Mouse (Mus musculus): Measurements from ENCODE around the gene Dffb. TPM values are rescaled to one million over a fixed set of nuclear protein-coding genes. Genes with fewer than 3 reads are reported as not detected.

Dffb gene
- polyA plus RNA-seq, 1 experiment = 23.1 TPM

DNA sequence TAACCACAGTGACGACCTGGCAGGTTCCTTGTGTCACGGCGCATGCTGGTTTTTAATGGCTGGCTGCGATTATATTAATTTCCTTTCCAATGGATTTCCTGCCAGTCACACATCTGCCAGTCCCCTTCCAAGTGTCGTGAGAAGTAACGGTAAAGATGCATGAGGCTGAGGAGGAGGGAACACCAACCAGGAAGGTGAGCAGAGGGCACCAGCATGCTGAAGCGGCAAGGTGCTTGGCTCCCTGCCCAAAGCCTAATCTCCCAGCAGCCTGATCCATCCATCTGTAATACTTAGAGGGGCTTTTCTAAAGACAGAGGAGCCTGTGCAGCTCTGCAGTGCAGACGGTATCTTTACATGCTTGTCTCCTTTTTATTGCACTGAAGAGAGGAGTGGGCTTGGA, 19.3 kb downstream of the Dffb start:
- H3K4me3 ChIP-seq (ENCODE audit: extremely low read depth, insufficient read depth, insufficient read length) = no peak overlapping the region
- no peak overlapping the region for H3K27ac ChIP-seq (ENCODE audit: insufficient read depth, low read length)
- TF ChIP-seq CTCF (IDR thresholded peaks at IDR 0.05; ENCODE audit: extremely low read depth, insufficient read depth, insufficient read length, insufficient replicate concordance) (no peak), POLR2A (IDR thresholded peaks at IDR 0.05; ENCODE audit: low read depth, low read length) (no peak)
- H3K4me1 ChIP-seq (ENCODE audit: control insufficient read depth, insufficient read depth, insufficient read length) = peaks cover 2% of the 10 kb centered on the region; the same call in 1 of the 2 replicates
- peaks cover 4% of the 10 kb centered on the region; the same call in 1 of the 2 replicates for H3K36me3 ChIP-seq (ENCODE audit: control insufficient read depth, insufficient read depth, low read length)
- peaks cover 3% of the 10 kb centered on the region; the same call in 1 of the 2 replicates for H3K27me3 ChIP-seq (ENCODE audit: control insufficient read depth, insufficient read depth, low read length)
- DNase-seq (ENCODE audit: low read depth in 1 of 2, low spot score in 2 of 2) = no peak
- 88% methylated on average over 8 of the region's 8 CpGs for WGBS

DNA sequence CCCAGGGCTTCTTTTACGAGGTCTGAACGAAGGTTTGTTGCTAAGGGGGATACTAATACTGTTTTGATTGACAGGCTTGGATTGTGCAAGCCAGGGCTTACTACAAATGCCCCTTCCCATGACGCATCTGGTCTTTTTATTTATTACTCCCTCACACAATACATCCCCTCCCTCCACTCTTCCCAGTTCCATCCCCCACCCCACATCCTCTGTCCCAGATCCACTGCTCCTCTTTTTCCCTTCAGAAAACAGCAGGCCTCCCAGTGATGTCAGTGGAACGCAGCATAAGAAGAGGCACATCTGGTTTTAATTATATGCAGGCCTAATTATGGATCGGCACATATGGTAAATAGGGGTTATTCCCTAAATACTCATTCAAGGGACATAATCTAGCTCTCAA, 23.2 kb downstream of the Dffb start:
- no peak overlapping the region for H3K4me3 ChIP-seq (ENCODE audit: extremely low read depth, insufficient read depth, insufficient read length)
- H3K27me3 ChIP-seq (ENCODE audit: control insufficient read depth, insufficient read depth, low read length) = peaks cover 3% of the 10 kb centered on the region; the same call in 1 of the 2 replicates
- H3K4me1 ChIP-seq (ENCODE audit: control insufficient read depth, insufficient read depth, insufficient read length) = no peaks in the 10 kb centered on the region; the same call in 1 of the 2 replicates
- no peak for DNase-seq (ENCODE audit: low read depth in 1 of 2, low spot score in 2 of 2)
- 51% methylated on average over 5 of the region's 5 CpGs for WGBS
- H3K36me3 ChIP-seq (ENCODE audit: control insufficient read depth, insufficient read depth, low read length) = no peaks in the 10 kb centered on the region
- H3K27ac ChIP-seq (ENCODE audit: insufficient read depth, low read length) = no peak overlapping the region
- no peak for TF ChIP-seq POLR2A (IDR thresholded peaks at IDR 0.05; ENCODE audit: low read depth, low read length)
- no peak for TF ChIP-seq CTCF (IDR thresholded peaks at IDR 0.05; ENCODE audit: extremely low read depth, insufficient read depth, insufficient read length, insufficient replicate concordance)

DNA sequence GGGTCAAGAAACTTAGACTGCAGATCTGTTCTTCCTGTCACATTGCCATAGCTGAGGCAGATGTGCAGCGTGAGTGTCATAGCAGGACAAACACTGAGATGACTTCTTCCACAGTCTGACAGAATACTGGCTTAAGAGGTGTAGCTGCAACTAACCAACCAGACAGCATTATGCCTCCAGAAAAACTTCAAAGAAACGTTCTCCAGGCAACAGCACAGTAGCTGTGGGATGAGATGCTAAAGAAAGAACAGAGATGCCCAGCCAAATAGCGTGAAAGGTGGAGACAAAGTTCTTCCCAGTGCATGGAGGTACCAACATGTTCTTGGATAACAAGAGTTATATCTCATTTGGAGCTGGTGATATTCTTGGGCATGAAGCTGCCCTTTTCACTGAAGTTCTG, 23.8 kb downstream of the Dffb start:
- Histone ChIP-seq H3K4me1 (ENCODE audit: control insufficient read depth, insufficient read depth, insufficient read length) (no peaks in the 10 kb centered on the region), H3K36me3 (ENCODE audit: control insufficient read depth, insufficient read depth, low read length) (no peaks in the 10 kb centered on the region), H3K27ac (ENCODE audit: insufficient read depth, low read length) (no peak overlapping the region), H3K4me3 (ENCODE audit: extremely low read depth, insufficient read depth, insufficient read length) (no peak overlapping the region), H3K27me3 (ENCODE audit: control insufficient read depth, insufficient read depth, low read length) (peaks cover 3% of the 10 kb centered on the region; the same call in 1 of the 2 replicates)
- TF ChIP-seq POLR2A (IDR thresholded peaks at IDR 0.05; ENCODE audit: low read depth, low read length) (no peak), CTCF (IDR thresholded peaks at IDR 0.05; ENCODE audit: extremely low read depth, insufficient read depth, insufficient read length, insufficient replicate concordance) (no peak)
- no peak for DNase-seq (ENCODE audit: low read depth in 1 of 2, low spot score in 2 of 2)
- WGBS = 60% methylated on average over 3 of the region's 3 CpGs

DNA sequence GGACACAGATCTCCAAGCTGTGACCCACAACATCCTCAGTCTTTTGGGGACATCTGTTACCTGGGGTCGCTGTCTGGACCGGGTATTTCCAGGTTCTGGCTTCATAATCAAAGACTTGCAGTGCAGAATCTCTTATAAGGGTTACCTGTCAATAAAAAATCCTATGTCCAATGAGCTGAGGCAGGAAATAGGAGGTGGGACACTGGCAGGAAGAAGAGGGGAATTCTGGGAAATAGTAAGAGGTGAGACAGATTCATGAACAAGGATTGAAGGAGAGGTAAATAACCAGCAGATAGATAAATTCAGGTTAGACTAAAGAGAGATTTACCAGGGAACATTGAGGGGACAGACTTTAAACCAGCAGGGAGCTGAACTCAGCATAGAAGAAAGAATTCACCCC, 24.6 kb downstream of the Dffb start:
- no peaks in the 10 kb centered on the region for H3K36me3 ChIP-seq (ENCODE audit: control insufficient read depth, insufficient read depth, low read length)
- H3K27ac ChIP-seq (ENCODE audit: insufficient read depth, low read length) = no peak overlapping the region
- 75% methylated on average over 2 of the region's 2 CpGs for whole genome bisulfite sequencing
- TF ChIP-seq CTCF (IDR thresholded peaks at IDR 0.05; ENCODE audit: extremely low read depth, insufficient read depth, insufficient read length, insufficient replicate concordance) = no peak
- no peak for TF ChIP-seq POLR2A (IDR thresholded peaks at IDR 0.05; ENCODE audit: low read depth, low read length)
- no peak for DNase-seq (ENCODE audit: low read depth in 1 of 2, low spot score in 2 of 2)
- no peak overlapping the region for H3K4me3 ChIP-seq (ENCODE audit: extremely low read depth, insufficient read depth, insufficient read length)
- H3K4me1 ChIP-seq (ENCODE audit: control insufficient read depth, insufficient read depth, insufficient read length) = no peaks in the 10 kb centered on the region
- peaks cover 3% of the 10 kb centered on the region; the same call in 1 of the 2 replicates for H3K27me3 ChIP-seq (ENCODE audit: control insufficient read depth, insufficient read depth, low read length)

DNA sequence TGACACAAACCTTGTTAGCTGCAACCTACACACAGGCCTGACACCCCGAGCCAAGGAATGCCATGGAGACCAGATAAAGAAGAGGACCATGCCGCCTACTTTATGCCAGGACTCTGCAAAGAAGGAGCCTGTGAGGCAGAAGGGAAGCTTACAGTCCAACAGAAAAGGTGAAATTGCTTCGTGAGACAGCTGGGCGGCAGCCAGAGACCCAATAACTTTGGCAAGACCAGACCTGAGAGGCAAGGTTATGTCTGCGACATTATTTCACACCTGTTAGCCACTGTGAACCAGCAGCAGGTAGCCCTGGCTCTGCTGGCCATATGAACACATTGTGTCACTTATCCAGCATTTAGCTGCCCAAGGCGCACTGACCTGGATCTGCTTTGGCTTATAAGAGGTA, 29.2 kb downstream of the Dffb start:
- Histone ChIP-seq H3K27me3 (ENCODE audit: control insufficient read depth, insufficient read depth, low read length) (no peaks in the 10 kb centered on the region), H3K36me3 (ENCODE audit: control insufficient read depth, insufficient read depth, low read length) (no peaks in the 10 kb centered on the region), H3K27ac (ENCODE audit: insufficient read depth, low read length) (no peak overlapping the region), H3K4me1 (ENCODE audit: control insufficient read depth, insufficient read depth, insufficient read length) (no peaks in the 10 kb centered on the region), H3K4me3 (ENCODE audit: extremely low read depth, insufficient read depth, insufficient read length) (no peak overlapping the region)
- TF ChIP-seq POLR2A (IDR thresholded peaks at IDR 0.05; ENCODE audit: low read depth, low read length) (no peak), CTCF (IDR thresholded peaks at IDR 0.05; ENCODE audit: extremely low read depth, insufficient read depth, insufficient read length, insufficient replicate concordance) (no peak)
- no peak for DNase-seq (ENCODE audit: low read depth in 1 of 2, low spot score in 2 of 2)
- WGBS = 80% methylated on average over 6 of the region's 6 CpGs

DNA sequence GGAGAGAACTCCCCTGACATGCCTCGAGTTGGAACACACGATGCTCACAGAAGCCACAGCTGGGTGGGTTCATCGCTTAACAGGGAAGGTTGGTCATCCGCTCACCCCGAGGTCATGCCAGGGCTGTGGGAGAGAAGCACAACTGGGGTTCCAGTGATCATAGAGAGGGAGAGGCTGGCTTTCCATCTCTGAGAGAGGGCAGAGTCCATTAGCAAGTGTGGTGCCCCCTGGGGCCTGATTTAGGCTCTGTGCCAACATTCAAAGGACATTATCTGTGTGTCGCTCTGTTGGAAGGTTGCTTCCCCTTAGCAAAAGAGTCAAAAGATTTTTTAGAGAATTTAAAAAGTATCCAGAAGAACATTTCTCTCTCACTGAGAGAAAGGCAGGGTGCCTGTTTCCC, 30.7 kb downstream of the Dffb start:
- WGBS = 18% methylated on average over 6 of the region's 6 CpGs

DNA sequence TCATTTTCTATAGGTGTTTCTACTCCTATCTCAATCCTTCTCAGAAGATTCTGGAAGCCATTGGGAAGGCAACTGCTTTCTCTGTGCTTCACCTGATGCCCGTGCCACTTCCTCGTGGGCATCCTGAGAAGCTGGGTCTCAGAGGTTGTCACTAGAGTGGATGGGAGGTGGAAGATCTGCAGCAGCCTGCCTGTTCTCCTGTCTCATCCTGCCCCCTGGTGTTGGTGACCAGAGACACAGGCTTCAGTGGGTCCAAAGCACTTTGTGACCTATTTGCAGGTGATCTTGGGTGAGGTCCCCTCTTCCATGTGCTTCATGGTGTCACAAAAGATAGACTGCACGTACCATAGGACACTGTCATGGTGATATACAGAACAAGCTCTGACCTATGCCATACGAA, 31.7 kb downstream of the Dffb start:
- Histone ChIP-seq H3K4me3 (ENCODE audit: extremely low read depth, insufficient read depth, insufficient read length) (no peak overlapping the region), H3K4me1 (ENCODE audit: control insufficient read depth, insufficient read depth, insufficient read length) (no peaks in the 10 kb centered on the region), H3K36me3 (ENCODE audit: control insufficient read depth, insufficient read depth, low read length) (no peaks in the 10 kb centered on the region), H3K27ac (ENCODE audit: insufficient read depth, low read length) (no peak overlapping the region), H3K27me3 (ENCODE audit: control insufficient read depth, insufficient read depth, low read length) (no peaks in the 10 kb centered on the region)
- TF ChIP-seq POLR2A (IDR thresholded peaks at IDR 0.05; ENCODE audit: low read depth, low read length) (no peak), CTCF (IDR thresholded peaks at IDR 0.05; ENCODE audit: extremely low read depth, insufficient read depth, insufficient read length, insufficient replicate concordance) (peak; percentile 7; the same call in 1 of the 2 replicates)
- 42% methylated on average over 4 of the region's 4 CpGs for WGBS
- DNase-seq (ENCODE audit: low read depth in 1 of 2, low spot score in 2 of 2) = no peak

More for the DNA sequence above, 30.7 kb downstream of the Dffb start:
- Histone ChIP-seq H3K27ac (ENCODE audit: insufficient read depth, low read length) (no peak overlapping the region), H3K4me1 (ENCODE audit: control insufficient read depth, insufficient read depth, insufficient read length) (no peaks in the 10 kb centered on the region), H3K36me3 (ENCODE audit: control insufficient read depth, insufficient read depth, low read length) (no peaks in the 10 kb centered on the region), H3K4me3 (ENCODE audit: extremely low read depth, insufficient read depth, insufficient read length) (no peak overlapping the region), H3K27me3 (ENCODE audit: control insufficient read depth, insufficient read depth, low read length) (no peaks in the 10 kb centered on the region)
- no peak for TF ChIP-seq CTCF (IDR thresholded peaks at IDR 0.05; ENCODE audit: extremely low read depth, insufficient read depth, insufficient read length, insufficient replicate concordance)
- TF ChIP-seq POLR2A (IDR thresholded peaks at IDR 0.05; ENCODE audit: low read depth, low read length) = no peak
- no peak for DNase-seq (ENCODE audit: low read depth in 1 of 2, low spot score in 2 of 2)

Data from spleen, adult 2 months (tissue).